Comparison of ENCODE assay signal across 13 mouse cellular contexts in genomic region chr5:5756392-5757019, GRCm38 (mm10). TPM values are rescaled to one million over a fixed set of nuclear protein-coding genes. Genes with fewer than 3 reads are reported as not detected.
DNase-seq lines count a peak whose midpoint lies in the region; ATAC-seq and TF ChIP-seq lines count a peak whose summit lies in the region.
"Had no signal": no experiment of that assay in that cellular context is flagged by ENCODE, and none has a peak within 500 bp of the region (broad histone marks: within the 10 kb centered on the region; RNA-seq: fewer than 3 reads in every experiment).

No protein-coding gene starts in this region.

- no peaks in the 10 kb centered on the region for H3K9me3 ChIP-seq in CH12.LX (replicated peaks; ENCODE audit: low read length)
- no peaks in the 10 kb centered on the region for H3K9me3 ChIP-seq in hindbrain, postnatal 0 days (ENCODE audit: low read length)

- H3K9ac ChIP-seq in CH12.LX (ENCODE audit: insufficient read depth, low read depth) = no peak overlapping the region
- H3K9ac ChIP-seq in hindbrain, postnatal 0 days (replicated peaks; ENCODE audit: low read length) = no peak overlapping the region

- H3K4me1 ChIP-seq in CH12.LX (ENCODE audit: control insufficient read depth in 1 of 2, insufficient read depth in 2 of 2) = peaks cover 0 to 2% of the 10 kb centered on the region in 2 experiments; a peak in 1 of 4 replicates
- no peaks in the 10 kb centered on the region for H3K4me1 ChIP-seq in hindbrain, postnatal 0 days (ENCODE audit: insufficient read depth, low read length)

- 67% methylated on average over 3 of the region's 3 CpGs for WGBS in hindbrain, postnatal 0 days

- H3K27ac ChIP-seq in CH12.LX (ENCODE audit: insufficient read depth, low read depth) = no peak overlapping the region
- no peak overlapping the region for H3K27ac ChIP-seq in hindbrain, postnatal 0 days

- no peaks in the 10 kb centered on the region for H3K36me3 ChIP-seq in CH12.LX (replicated peaks in 1 of 2; ENCODE audit: control insufficient read depth in 1 of 2, insufficient read depth in 1 of 2, low read length in 1 of 2)
- H3K36me3 ChIP-seq in hindbrain, postnatal 0 days (ENCODE audit: insufficient read depth, low read length) = no peaks in the 10 kb centered on the region

- no peaks in the 10 kb centered on the region for H3K27me3 ChIP-seq in CH12.LX (replicated peaks)
- no peaks in the 10 kb centered on the region for H3K27me3 ChIP-seq in hindbrain, postnatal 0 days (ENCODE audit: insufficient read depth, low read length)

- no peak for TF ChIP-seq EP300 in CH12.LX (IDR thresholded peaks at IDR 0.05; ENCODE audit: low read length)

- in situ Hi-C loops in CH12.LX (cut with MboI; ENCODE audit: low pct_ligation_motif_present, low pct_unique_long_range_greater_than_20kb, low sequenced_read_pairs) = loop anchor here (10.0 kb wide), 1 partner anchor 262 kb away; no protein-coding TSS in a partner anchor

- TF ChIP-seq POLR2A in CH12.LX (IDR thresholded peaks at IDR 0.05; ENCODE audit: low read depth, low read length) = no peak

- H3K79me2 ChIP-seq in CH12.LX (replicated peaks; ENCODE audit: control insufficient read depth, extremely low read depth, insufficient read depth, poor library complexity, severe bottlenecking) = no peaks in the 10 kb centered on the region

- ATAC-seq in hindbrain, postnatal 0 days = peak; percentile 61

- H3K4me3 ChIP-seq in CH12.LX (replicated peaks in 1 of 3; ENCODE audit: low read depth in 2 of 3, low read length in 2 of 3, poor library complexity in 1 of 3) = no peak overlapping the region
- no peak overlapping the region for H3K4me3 ChIP-seq in hindbrain, postnatal 0 days (ENCODE audit: low read length)

- DNase-seq in embryo, embryonic 10.5 days (ENCODE audit: low spot score) = peak; percentile 11
- DNase-seq in embryo, embryonic 11 days = no peak
- DNase-seq in left cerebral cortex, adult 18-20 months (ENCODE audit: low spot score in 2 of 2) = peak; percentile 6
- no peak for DNase-seq in left cerebral cortex, adult 11 months (ENCODE audit: low spot score)
- no peak for DNase-seq in CH12.LX (ENCODE audit: extremely low read depth)
- DNase-seq in hindbrain, postnatal 0 days (ENCODE audit: low spot score) = peak; percentile 68
- no peak for DNase-seq in natural killer cell, adult 2 months (ENCODE audit: low spot score in 2 of 2)
- no peak for DNase-seq in adrenal gland, postnatal 36 days
- DNase-seq: adrenal gland, postnatal 10 days; cerebellum, adult 11 months; liver; thymus, postnatal 4 days had no signal

- dilution Hi-C loops in CH12.LX (cut with MboI; ENCODE audit: extremely low pct_ligation_motif_present, extremely low pct_unique_long_range_greater_than_20kb, low sequenced_read_pairs) = no loop called here

- TF ChIP-seq RAD21 in CH12.LX (IDR thresholded peaks at IDR 0.05; ENCODE audit: low read depth, low read length) = peak; percentile 47

- no peak overlapping the region for H3K4me2 ChIP-seq in CH12.LX (ENCODE audit: insufficient read depth, low read depth, poor library complexity, severe bottlenecking)
- H3K4me2 ChIP-seq in hindbrain, postnatal 0 days (ENCODE audit: low read depth, low read length) = no peak overlapping the region

- TF ChIP-seq CTCF in CH12.LX (conservative IDR thresholded peaks at IDR 0.05 in 1 of 2, IDR thresholded peaks at IDR 0.05 in 1 of 2; ENCODE audit: low read depth in 2 of 2, low read length in 2 of 2) = peak in 1 of 2 experiments; percentile 42; a peak in 2 of 4 replicates
- peak; percentile 69 for TF ChIP-seq CTCF in hindbrain, postnatal 0 days (IDR thresholded peaks at IDR 0.05; ENCODE audit: low read depth)

TF ChIP-seq in CH12.LX, 34 proteins besides CTCF, POLR2A, EP300 and RAD21:
- TF ChIP-seq CHD2 (IDR thresholded peaks at IDR 0.05; ENCODE audit: low read length) (no peak), USF1 (IDR thresholded peaks at IDR 0.05; ENCODE audit: low read depth, low read length) (no peak), MAZ (IDR thresholded peaks at IDR 0.05; ENCODE audit: low read depth, low read length) (no peak), ZMIZ1 (IDR thresholded peaks at IDR 0.05; ENCODE audit: low read depth, low read length) (no peak), SMC3 (IDR thresholded peaks at IDR 0.05; ENCODE audit: low read depth, low read length) (peak; percentile 31), ELF1 (IDR thresholded peaks at IDR 0.05; ENCODE audit: low read depth, low read length) (no peak), CHD1 (IDR thresholded peaks at IDR 0.05; ENCODE audit: low read depth, low read length) (no peak), HCFC1 (IDR thresholded peaks at IDR 0.05; ENCODE audit: low read depth, low read length) (no peak)

RNA-seq across cellular contexts. Expression of gene Steap1, which starts 7.4 kb away (rescaled TPM):
- total RNA-seq in left cerebral cortex, adult 18-20 months (2021) = not detected
- total RNA-seq in CH12.LX (2012; rRNA removed) = not detected in 2 replicates
- total RNA-seq in CH12.LX (2014; rRNA removed) = not detected in 2 replicates
- polyA plus RNA-seq in CH12.LX (2012; ENCODE audit: insufficient read length, low read depth) = not detected in 2 replicates
- 0.43 and 2.6 TPM in 2 replicates for total RNA-seq in hindbrain, postnatal 0 days (2014; rRNA removed)
- polyA plus RNA-seq in hindbrain, postnatal 0 days (2015; fragmentation: Nextera tagmentation; extraction: Ambion mirVana) = 4.6 and 4.7 TPM in 2 replicates
- total RNA-seq in adrenal gland, postnatal 36 days (2021) = 10 to 100 TPM; 30.6 to 41.3 TPM
- total RNA-seq: heart, postnatal 25 days had no signal

Comparison
In these comparisons a context has a peak if more than half of its experiments do, and no peak if none do; other contexts are left out.
1. DNase-seq: peak in embryo, embryonic 10.5 days (single experiment), left cerebral cortex, adult 18-20 months (2 of 2) and hindbrain, postnatal 0 days (single experiment); none in embryo, embryonic 11 days (single experiment), left cerebral cortex, adult 11 months (single experiment), CH12.LX (single experiment), natural killer cell, adult 2 months (0 of 2) and adrenal gland, postnatal 36 days (0 of 2).